Mouse (Mus musculus): Measurements from ENCODE around the gene Kif6. TPM values are rescaled to one million over a fixed set of nuclear protein-coding genes. Genes with fewer than 3 reads are reported as not detected.

Kif6 gene
- polyA plus RNA-seq, 1 experiment, result 0.04 TPM

GRCm38 (mm10) chr17:49902613-49903012, 287.7 kb downstream of the Kif6 start:
- Histone ChIP-seq H3K4me3 (ENCODE audit: extremely low read depth, insufficient read depth, insufficient read length) (no peak overlapping the region), H3K27ac (ENCODE audit: insufficient read depth, low read length) (no peak overlapping the region), H3K36me3 (ENCODE audit: control insufficient read depth, insufficient read depth, low read length) (no peaks in the 10 kb centered on the region), H3K4me1 (ENCODE audit: control insufficient read depth, insufficient read depth, insufficient read length) (no peaks in the 10 kb centered on the region), H3K27me3 (ENCODE audit: control insufficient read depth, insufficient read depth, low read length) (no peaks in the 10 kb centered on the region)
- DNase-seq (ENCODE audit: low read depth in 1 of 2, low spot score in 2 of 2), result no peak
- 87% methylated on average over 7 of the region's 7 CpGs for WGBS
- TF ChIP-seq CTCF (IDR thresholded peaks at IDR 0.05; ENCODE audit: extremely low read depth, insufficient read depth, insufficient read length, insufficient replicate concordance) (no peak), POLR2A (IDR thresholded peaks at IDR 0.05; ENCODE audit: low read depth, low read length) (no peak)

GRCm38 (mm10) chr17:49923429-49923828, 308.5 kb downstream of the Kif6 start:
- Histone ChIP-seq H3K27me3 (ENCODE audit: control insufficient read depth, insufficient read depth, low read length) (no peaks in the 10 kb centered on the region), H3K4me1 (ENCODE audit: control insufficient read depth, insufficient read depth, insufficient read length) (no peaks in the 10 kb centered on the region), H3K4me3 (ENCODE audit: extremely low read depth, insufficient read depth, insufficient read length) (no peak overlapping the region), H3K36me3 (ENCODE audit: control insufficient read depth, insufficient read depth, low read length) (no peaks in the 10 kb centered on the region), H3K27ac (ENCODE audit: insufficient read depth, low read length) (no peak overlapping the region)
- DNase-seq (ENCODE audit: low read depth in 1 of 2, low spot score in 2 of 2), result no peak
- 80% methylated on average over 4 of the region's 4 CpGs for whole genome bisulfite sequencing
- no peak for TF ChIP-seq CTCF (IDR thresholded peaks at IDR 0.05; ENCODE audit: extremely low read depth, insufficient read depth, insufficient read length, insufficient replicate concordance)
- TF ChIP-seq POLR2A (IDR thresholded peaks at IDR 0.05; ENCODE audit: low read depth, low read length), result no peak

GRCm38 (mm10) chr17:49927611-49928010, 312.7 kb downstream of the Kif6 start:
- 80% methylated on average over 2 of the region's 2 CpGs for WGBS
- no peaks in the 10 kb centered on the region for H3K27me3 ChIP-seq (ENCODE audit: control insufficient read depth, insufficient read depth, low read length)
- DNase-seq (ENCODE audit: low read depth in 1 of 2, low spot score in 2 of 2), result no peak
- H3K27ac ChIP-seq (ENCODE audit: insufficient read depth, low read length), result no peak overlapping the region
- no peaks in the 10 kb centered on the region for H3K36me3 ChIP-seq (ENCODE audit: control insufficient read depth, insufficient read depth, low read length)
- TF ChIP-seq POLR2A (IDR thresholded peaks at IDR 0.05; ENCODE audit: low read depth, low read length), result no peak
- no peak for TF ChIP-seq CTCF (IDR thresholded peaks at IDR 0.05; ENCODE audit: extremely low read depth, insufficient read depth, insufficient read length, insufficient replicate concordance)
- no peak overlapping the region for H3K4me3 ChIP-seq (ENCODE audit: extremely low read depth, insufficient read depth, insufficient read length)
- no peaks in the 10 kb centered on the region for H3K4me1 ChIP-seq (ENCODE audit: control insufficient read depth, insufficient read depth, insufficient read length)

GRCm38 (mm10) chr17:49933806-49934205, 318.9 kb downstream of the Kif6 start:
- Histone ChIP-seq H3K4me3 (ENCODE audit: extremely low read depth, insufficient read depth, insufficient read length) (no peak overlapping the region), H3K27ac (ENCODE audit: insufficient read depth, low read length) (no peak overlapping the region), H3K27me3 (ENCODE audit: control insufficient read depth, insufficient read depth, low read length) (no peaks in the 10 kb centered on the region), H3K4me1 (ENCODE audit: control insufficient read depth, insufficient read depth, insufficient read length) (no peaks in the 10 kb centered on the region), H3K36me3 (ENCODE audit: control insufficient read depth, insufficient read depth, low read length) (no peaks in the 10 kb centered on the region)
- TF ChIP-seq POLR2A (IDR thresholded peaks at IDR 0.05; ENCODE audit: low read depth, low read length) (no peak), CTCF (IDR thresholded peaks at IDR 0.05; ENCODE audit: extremely low read depth, insufficient read depth, insufficient read length, insufficient replicate concordance) (no peak)
- 67% methylated on average over 3 of the region's 3 CpGs for WGBS
- no peak for DNase-seq (ENCODE audit: low read depth in 1 of 2, low spot score in 2 of 2)

- Histone ChIP-seq H3K27ac (ENCODE audit: insufficient read depth, low read length) (no peak overlapping the region), H3K4me1 (ENCODE audit: control insufficient read depth, insufficient read depth, insufficient read length) (no peaks in the 10 kb centered on the region), H3K36me3 (ENCODE audit: control insufficient read depth, insufficient read depth, low read length) (no peaks in the 10 kb centered on the region), H3K4me3 (ENCODE audit: extremely low read depth, insufficient read depth, insufficient read length) (no peak overlapping the region), H3K27me3 (ENCODE audit: control insufficient read depth, insufficient read depth, low read length) (no peaks in the 10 kb centered on the region)
- WGBS, result 69% methylated on average over 4 of the region's 4 CpGs
- TF ChIP-seq POLR2A (IDR thresholded peaks at IDR 0.05; ENCODE audit: low read depth, low read length) (no peak), CTCF (IDR thresholded peaks at IDR 0.05; ENCODE audit: extremely low read depth, insufficient read depth, insufficient read length, insufficient replicate concordance) (no peak)
- no peak for DNase-seq (ENCODE audit: low read depth in 1 of 2, low spot score in 2 of 2)
These were observed 319.6 kb downstream of the Kif6 start for GRCm38 (mm10) chr17:49934586-49934985.

- DNase-seq (ENCODE audit: low read depth in 1 of 2, low spot score in 2 of 2), result peak; percentile 8 to 57
- Histone ChIP-seq H3K36me3 (ENCODE audit: control insufficient read depth, insufficient read depth, low read length) (no peaks in the 10 kb centered on the region), H3K27ac (ENCODE audit: insufficient read depth, low read length) (no peak overlapping the region), H3K4me3 (ENCODE audit: extremely low read depth, insufficient read depth, insufficient read length) (no peak overlapping the region), H3K27me3 (ENCODE audit: control insufficient read depth, insufficient read depth, low read length) (no peaks in the 10 kb centered on the region), H3K4me1 (ENCODE audit: control insufficient read depth, insufficient read depth, insufficient read length) (no peaks in the 10 kb centered on the region)
- 1% methylated on average over 4 of the region's 4 CpGs for WGBS
- TF ChIP-seq CTCF (IDR thresholded peaks at IDR 0.05; ENCODE audit: extremely low read depth, insufficient read depth, insufficient read length, insufficient replicate concordance) (peak; percentile 95; the same call in 1 of the 2 replicates), POLR2A (IDR thresholded peaks at IDR 0.05; ENCODE audit: low read depth, low read length) (no peak)
These were observed 320.8 kb downstream of the Kif6 start for GRCm38 (mm10) chr17:49935602-49936205.

- TF ChIP-seq POLR2A (IDR thresholded peaks at IDR 0.05; ENCODE audit: low read depth, low read length) (no peak), CTCF (IDR thresholded peaks at IDR 0.05; ENCODE audit: extremely low read depth, insufficient read depth, insufficient read length, insufficient replicate concordance) (no peak)
- WGBS, result 65% methylated on average over 2 of the region's 2 CpGs
- DNase-seq (ENCODE audit: low read depth in 1 of 2, low spot score in 2 of 2), result no peak
- Histone ChIP-seq H3K27ac (ENCODE audit: insufficient read depth, low read length) (no peak overlapping the region), H3K36me3 (ENCODE audit: control insufficient read depth, insufficient read depth, low read length) (no peaks in the 10 kb centered on the region), H3K4me1 (ENCODE audit: control insufficient read depth, insufficient read depth, insufficient read length) (no peaks in the 10 kb centered on the region), H3K4me3 (ENCODE audit: extremely low read depth, insufficient read depth, insufficient read length) (no peak overlapping the region), H3K27me3 (ENCODE audit: control insufficient read depth, insufficient read depth, low read length) (no peaks in the 10 kb centered on the region)
These were observed 321.3 kb downstream of the Kif6 start for GRCm38 (mm10) chr17:49936214-49936613.

All from spleen, adult 2 months (tissue).